Mouse (Mus musculus): Measurements from ENCODE around the gene Nop14.

DNA sequence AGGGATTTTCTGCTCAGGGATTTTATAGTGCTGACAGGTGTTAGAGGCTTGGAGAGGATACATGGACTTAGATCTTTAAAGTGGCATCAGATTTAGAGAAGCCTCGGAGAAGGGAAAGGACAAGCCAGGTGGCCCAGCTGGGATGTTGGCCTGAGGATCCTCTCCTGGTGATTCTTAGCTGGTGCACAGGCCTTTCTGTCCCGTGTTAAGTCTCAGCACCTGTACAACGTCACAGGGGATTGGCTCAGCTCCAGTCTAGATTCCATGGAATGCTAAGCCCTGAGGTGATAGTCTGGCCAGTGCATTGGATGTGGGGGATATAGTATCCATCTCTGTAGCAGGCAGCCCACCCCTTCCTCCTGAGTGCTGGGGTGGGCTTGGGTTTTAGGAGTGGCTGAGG, 51.7 kb downstream of the Nop14 start:
- TF ChIP-seq CTCF (IDR thresholded peaks at IDR 0.05) = no peak
- no peak for TF ChIP-seq POLR2A (IDR thresholded peaks at IDR 0.05; ENCODE audit: insufficient read depth, low read depth, low read length)
